20 mouse cellular contexts compared by ENCODE assay signal in the genomic region with DNA sequence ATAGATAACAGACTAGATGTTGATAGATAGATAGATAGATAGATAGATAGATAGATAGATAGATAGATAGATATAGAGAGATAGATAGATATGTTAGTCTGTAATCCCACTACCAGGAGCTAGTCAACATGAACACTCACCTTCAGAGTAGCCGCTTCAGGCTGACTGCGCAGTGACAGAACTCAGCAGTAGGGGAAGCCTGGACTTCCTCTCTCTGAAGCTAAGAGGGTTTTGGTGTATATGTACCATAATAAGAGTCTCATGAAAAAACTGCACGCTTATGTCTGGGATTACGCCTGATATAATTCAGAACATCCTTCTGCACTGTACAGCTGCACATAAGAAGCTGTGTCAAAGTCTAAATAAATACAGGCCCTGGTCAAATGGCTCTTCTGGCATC. TPM values are rescaled to one million over a fixed set of nuclear protein-coding genes. Genes with fewer than 3 reads are reported as not detected.
DNase-seq lines count a peak whose midpoint lies in the region; ATAC-seq and TF ChIP-seq lines count a peak whose summit lies in the region.
"Had no signal": no experiment of that assay in that cellular context is flagged by ENCODE, and none has a peak within 500 bp of the region (broad histone marks: within the 10 kb centered on the region; RNA-seq: fewer than 3 reads in every experiment).

No protein-coding gene starts in this region.

- TF ChIP-seq CTCF in stomach, postnatal 0 days (IDR thresholded peaks at IDR 0.05; ENCODE audit: low read depth), result no peak

- WGBS in stomach, postnatal 0 days, result 86% methylated on average over 4 of the region's 4 CpGs
- 94% methylated on average over 4 of the region's 4 CpGs for WGBS in forebrain, embryonic 10.5 days
- WGBS in midbrain, embryonic 16.5 days, result 95% methylated on average over 4 of the region's 4 CpGs

- ATAC-seq in granulocyte monocyte progenitor cell, adult 5-6 weeks (replicated peaks; ENCODE audit: poor library complexity, severe bottlenecking), result peak; percentile 48; the same call in 1 of the 2 replicates
- ATAC-seq in megakaryocyte, adult 5-6 weeks (ENCODE audit: poor library complexity, severe bottlenecking), result peak; percentile 49; the same call in 1 of the 2 replicates
- no peak for ATAC-seq in stomach, postnatal 0 days (ENCODE audit: low FRiP score, low TSS enrichment)
- ATAC-seq in midbrain, embryonic 16.5 days, result no peak
- ATAC-seq: forebrain, embryonic 14.5 days; forebrain, embryonic 16.5 days had no signal

- H3K27ac ChIP-seq in stomach, postnatal 0 days (replicated peaks), result no peak overlapping the region
- no peak overlapping the region for H3K27ac ChIP-seq in forebrain, embryonic 10.5 days
- H3K27ac ChIP-seq in midbrain, embryonic 16.5 days (ENCODE audit: low read length), result no peak overlapping the region
- H3K27ac ChIP-seq: embryonic facial prominence, embryonic 10.5 days; embryonic facial prominence, embryonic 12.5 days; forebrain, embryonic 12.5 days had no signal

- no peaks in the 10 kb centered on the region for H3K36me3 ChIP-seq in stomach, postnatal 0 days (ENCODE audit: control insufficient read depth, insufficient read depth, low read length)
- H3K36me3 ChIP-seq in forebrain, embryonic 10.5 days (replicated peaks), result no peaks in the 10 kb centered on the region
- H3K36me3 ChIP-seq in midbrain, embryonic 16.5 days (ENCODE audit: control insufficient read depth, insufficient read depth, low read length), result no peaks in the 10 kb centered on the region
- H3K36me3 ChIP-seq: embryonic facial prominence, embryonic 10.5 days; embryonic facial prominence, embryonic 12.5 days; forebrain, embryonic 12.5 days had no signal

- TF ChIP-seq EP300 in stomach, postnatal 0 days (optimal IDR thresholded peaks at IDR 0.05), result no peak

- no peak overlapping the region for H3K9ac ChIP-seq in stomach, postnatal 0 days (ENCODE audit: low read length)
- H3K9ac ChIP-seq in midbrain, embryonic 16.5 days (ENCODE audit: low read depth, low read length), result no peak overlapping the region
- H3K9ac ChIP-seq: embryonic facial prominence, embryonic 12.5 days; forebrain, embryonic 12.5 days had no signal

- no peaks in the 10 kb centered on the region for H3K9me3 ChIP-seq in stomach, postnatal 0 days (ENCODE audit: control insufficient read depth, low read length)
- H3K9me3 ChIP-seq in forebrain, embryonic 10.5 days, result no peaks in the 10 kb centered on the region
- H3K9me3 ChIP-seq in midbrain, embryonic 16.5 days (replicated peaks; ENCODE audit: control insufficient read depth, low read length, poor library complexity, severe bottlenecking), result no peaks in the 10 kb centered on the region
- H3K9me3 ChIP-seq: embryonic facial prominence, embryonic 10.5 days; embryonic facial prominence, embryonic 12.5 days; forebrain, embryonic 12.5 days had no signal

- H3K27me3 ChIP-seq in stomach, postnatal 0 days (ENCODE audit: control insufficient read depth, insufficient read depth, low read length), result no peaks in the 10 kb centered on the region; the same call in 1 of the 2 replicates
- H3K27me3 ChIP-seq in forebrain, embryonic 10.5 days (ENCODE audit: poor library complexity, severe bottlenecking), result no peaks in the 10 kb centered on the region
- H3K27me3 ChIP-seq in midbrain, embryonic 16.5 days (ENCODE audit: control insufficient read depth, insufficient read depth, low read depth, low read length), result no peaks in the 10 kb centered on the region
- H3K27me3 ChIP-seq: embryonic facial prominence, embryonic 12.5 days; forebrain, embryonic 12.5 days had no signal

- peak; percentile 8 for DNase-seq in stomach, postnatal 0 days (ENCODE audit: low spot score)
- no peak for DNase-seq in layer of hippocampus, postnatal 25 days (ENCODE audit: extremely low spot score in 1 of 2, low spot score in 1 of 2)
- no peak for DNase-seq in forebrain, embryonic 10.5 days (ENCODE audit: extremely low spot score, low spot score)
- DNase-seq: adrenal gland, adult 2 months; adrenal gland, postnatal 10 days; adrenal gland, postnatal 25 days; cerebellum, adult 11 months; cerebellum, adult 18-20 months; cerebellum, adult 8-10 months; cerebellum, adult 9-11 months; cerebellum, postnatal 14 days; cerebellum, postnatal 36 days had no signal

- H3K4me1 ChIP-seq in stomach, postnatal 0 days (replicated peaks; ENCODE audit: control insufficient read depth, insufficient read depth), result no peaks in the 10 kb centered on the region
- peaks cover 6% of the 10 kb centered on the region for H3K4me1 ChIP-seq in forebrain, embryonic 10.5 days
- H3K4me1 ChIP-seq in midbrain, embryonic 16.5 days (ENCODE audit: control insufficient read depth, insufficient read depth, low read length), result no peaks in the 10 kb centered on the region
- H3K4me1 ChIP-seq: embryonic facial prominence, embryonic 12.5 days; forebrain, embryonic 12.5 days had no signal

- no peak overlapping the region for H3K4me3 ChIP-seq in stomach, postnatal 0 days (ENCODE audit: low read depth, low read length)
- H3K4me3 ChIP-seq in forebrain, embryonic 10.5 days, result no peak overlapping the region
- no peak overlapping the region for H3K4me3 ChIP-seq in midbrain, embryonic 16.5 days (ENCODE audit: low read depth, low read length)
- H3K4me3 ChIP-seq: embryonic facial prominence, embryonic 10.5 days; embryonic facial prominence, embryonic 12.5 days; forebrain, embryonic 12.5 days had no signal

- H3K4me2 ChIP-seq in stomach, postnatal 0 days (replicated peaks; ENCODE audit: low read depth), result no peak overlapping the region
- no peak overlapping the region for H3K4me2 ChIP-seq in midbrain, embryonic 16.5 days (ENCODE audit: low read length)
- H3K4me2 ChIP-seq: embryonic facial prominence, embryonic 12.5 days; forebrain, embryonic 12.5 days had no signal

RNA-seq across cellular contexts. Expression of a gene that starts 14.5 kb away (rescaled TPM):
- total RNA-seq in granulocyte monocyte progenitor cell, adult 5-6 weeks (2014; fragmentation: Nextera tagmentation), result 4.3 and 9.2 TPM in 2 replicates
- total RNA-seq in granulocyte monocyte progenitor cell, adult 5-6 weeks (2017), result 6.7 and 7.6 TPM in 2 replicates
- 25.3 and 27.1 TPM in 2 replicates for total RNA-seq in megakaryocyte, adult 5-6 weeks (2015)
- 17.7 and 22.8 TPM in 2 replicates for total RNA-seq in megakaryocyte, adult 5-6 weeks (2017)
- 5.7 and 6.1 TPM in 2 replicates for polyA plus RNA-seq in stomach, postnatal 0 days (2015; fragmentation: Nextera tagmentation; extraction: Ambion mirVana)
- 100 to 1,000 TPM; 134 to 156 TPM for total RNA-seq in layer of hippocampus, postnatal 25 days (2021)
- 2.4 and 2.5 TPM in 2 replicates for polyA plus RNA-seq in forebrain, embryonic 10.5 days (2016; fragmentation: Nextera tagmentation; extraction: Ambion mirVana)
- polyA plus RNA-seq in midbrain, embryonic 16.5 days (2015; fragmentation: Nextera tagmentation; extraction: Ambion mirVana), result 20.1 and 21.3 TPM in 2 replicates

Comparison
In these comparisons a context has a peak if more than half of its experiments do, and no peak if none do; other contexts are left out.
1. ATAC-seq: peak in granulocyte monocyte progenitor cell, adult 5-6 weeks (single experiment) and megakaryocyte, adult 5-6 weeks (single experiment); none in stomach, postnatal 0 days (single experiment) and midbrain, embryonic 16.5 days (single experiment).
2. RNA of a gene that starts 14.5 kb away (total RNA-seq): 134 to 156 TPM in layer of hippocampus, postnatal 25 days; 17.7 to 27.1 TPM in megakaryocyte, adult 5-6 weeks and 4.3 to 9.2 TPM in granulocyte monocyte progenitor cell, adult 5-6 weeks; every median in the first group is over 4 times any median in the second.